Mouse (Mus musculus) gastrocnemius, adult 8-10 months (tissue): Measurements from ENCODE around the gene Slit3. TPM values are rescaled to one million over a fixed set of nuclear protein-coding genes. Genes with fewer than 3 reads are reported as not detected.

Source experiments
- DNase-seq, 2 experiments: peaks; one replicate each; pipeline ENCODE4 v3.0.0; 2022; ENCODE audit warnings: low spot score in 2 of 2
- total RNA-seq, 4 experiments: library from RNA; stranded (reverse); gene quantifications; 2 replicates each; pipeline ENCODE4 v1.2.4; 2022

The Slit3 gene
- total RNA-seq, 4 experiments from 2014 or later: 5.1 to 11.7 (median 6.9) TPM

- DNase-seq: no peak
These were observed 503.7 kb downstream of the Slit3 start for GRCm38 (mm10) chr11:35624515-35625270.

DNA sequence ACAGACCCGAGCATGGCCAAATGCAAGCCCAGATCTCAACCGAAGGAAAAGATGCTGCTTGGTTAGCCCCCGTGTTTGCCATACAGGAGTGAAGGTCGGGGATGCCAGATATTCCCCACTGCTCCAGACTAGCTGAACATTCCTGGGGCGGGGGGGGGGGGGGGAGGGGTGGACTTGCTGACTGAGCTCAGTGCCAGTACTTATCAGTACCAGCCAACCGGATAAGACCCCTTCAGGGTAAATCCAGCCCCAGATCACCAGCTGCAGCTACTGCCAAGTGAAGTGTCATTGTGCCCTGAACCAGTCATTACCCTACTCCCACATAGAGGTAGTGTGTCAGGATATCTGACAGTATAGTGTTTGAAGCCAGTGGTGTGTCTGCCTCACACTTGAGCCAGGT, 504.6 kb downstream of the Slit3 start:
- no peak for DNase-seq

- DNase-seq: peak; percentile 22 to 31
These were observed 505.3 kb downstream of the Slit3 start for GRCm38 (mm10) chr11:35626161-35626885.

GRCm38 (mm10) chr11:35627815-35628214, 506.8 kb downstream of the Slit3 start:
- no peak for DNase-seq

DNA sequence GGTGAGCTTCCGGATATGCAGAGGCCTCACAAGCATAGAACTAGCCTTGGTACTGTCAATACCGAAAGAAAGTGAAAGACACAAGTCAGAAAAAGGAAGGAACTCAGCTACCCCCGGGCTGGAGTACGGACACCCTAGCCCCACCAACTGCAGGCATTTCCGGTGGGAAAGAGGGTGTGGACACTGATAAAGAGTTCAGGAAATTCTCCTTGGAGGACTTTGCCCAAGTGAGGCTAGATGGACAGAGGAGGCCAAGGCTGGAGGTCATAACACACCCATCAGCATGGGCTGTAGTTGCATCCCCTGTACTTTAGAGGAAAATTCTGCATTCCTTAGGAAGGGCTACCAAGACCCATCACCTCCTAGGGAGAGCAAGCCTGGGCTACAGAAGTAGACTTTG, 511.2 kb downstream of the Slit3 start:
- no peak for DNase-seq

DNA sequence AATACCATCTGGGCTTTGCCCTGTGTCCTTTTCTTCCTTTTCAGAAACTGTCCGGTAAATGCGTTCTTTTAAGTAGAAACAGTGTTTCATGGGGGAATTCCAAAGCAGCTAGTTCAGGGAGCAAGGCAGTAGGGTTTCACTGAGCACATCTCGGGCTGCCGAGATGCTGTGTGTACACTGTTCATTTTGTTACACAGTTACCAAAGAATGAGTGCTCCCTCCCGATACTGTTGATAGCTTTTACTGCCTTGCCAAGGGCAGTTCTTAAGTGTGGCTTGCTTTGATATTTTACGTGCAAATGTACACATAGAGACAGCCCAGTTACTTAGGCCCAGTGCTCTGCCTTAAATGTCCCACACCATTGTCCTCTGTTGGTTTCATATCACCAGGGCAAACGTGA, 516.1 kb downstream of the Slit3 start:
- DNase-seq: no peak

GRCm38 (mm10) chr11:35638862-35639384, 517.9 kb downstream of the Slit3 start:
- no peak for DNase-seq

GRCm38 (mm10) chr11:35639428-35639827, 518.4 kb downstream of the Slit3 start:
- no peak for DNase-seq

GRCm38 (mm10) chr11:35651286-35651685, 530.3 kb downstream of the Slit3 start:
- no peak for DNase-seq

GRCm38 (mm10) chr11:35655836-35656235, 534.8 kb downstream of the Slit3 start:
- no peak for DNase-seq

- no peak for DNase-seq
These were observed 536.6 kb downstream of the Slit3 start for GRCm38 (mm10) chr11:35657582-35657981.

DNA sequence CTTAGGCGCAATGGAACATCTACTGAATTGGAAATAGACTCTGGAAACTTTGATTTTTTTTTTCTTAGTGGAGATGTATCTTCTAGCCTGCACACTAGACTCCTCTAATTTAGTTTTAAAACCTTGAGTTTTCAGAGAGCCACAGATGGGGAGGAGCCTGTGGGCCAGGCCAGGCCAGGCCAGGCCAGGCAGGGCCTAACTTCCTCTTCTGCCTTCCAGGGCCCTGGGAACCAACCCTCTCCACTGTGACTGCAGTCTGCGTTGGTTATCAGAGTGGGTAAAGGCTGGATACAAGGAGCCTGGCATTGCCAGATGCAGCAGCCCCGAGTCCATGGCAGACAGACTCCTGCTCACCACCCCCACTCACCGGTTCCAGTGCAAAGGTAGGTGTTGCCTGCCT, 539.9 kb downstream of the Slit3 start:
- DNase-seq: no peak

GRCm38 (mm10) chr11:35662945-35663344, 541.9 kb downstream of the Slit3 start:
- DNase-seq: no peak

DNA sequence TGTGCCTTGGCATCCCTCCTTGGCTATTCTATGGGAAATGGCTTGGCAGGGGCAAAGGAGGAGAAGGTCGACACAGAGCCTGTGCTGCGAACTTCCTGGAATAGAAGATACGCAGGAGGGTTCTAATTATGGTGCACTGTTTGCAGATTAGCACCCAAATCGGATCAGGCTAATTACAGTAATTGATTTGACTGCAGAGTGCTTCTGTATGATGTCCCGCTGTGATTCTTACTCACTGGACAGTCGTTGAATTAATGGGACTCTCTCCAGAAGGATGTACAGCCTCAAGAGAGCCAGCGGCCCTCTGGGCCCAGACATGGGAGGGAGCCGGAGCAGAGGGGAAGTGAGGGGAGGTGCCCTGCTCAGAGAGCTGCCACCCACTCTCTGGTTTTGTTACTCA, 542.6 kb downstream of the Slit3 start:
- no peak for DNase-seq

DNA sequence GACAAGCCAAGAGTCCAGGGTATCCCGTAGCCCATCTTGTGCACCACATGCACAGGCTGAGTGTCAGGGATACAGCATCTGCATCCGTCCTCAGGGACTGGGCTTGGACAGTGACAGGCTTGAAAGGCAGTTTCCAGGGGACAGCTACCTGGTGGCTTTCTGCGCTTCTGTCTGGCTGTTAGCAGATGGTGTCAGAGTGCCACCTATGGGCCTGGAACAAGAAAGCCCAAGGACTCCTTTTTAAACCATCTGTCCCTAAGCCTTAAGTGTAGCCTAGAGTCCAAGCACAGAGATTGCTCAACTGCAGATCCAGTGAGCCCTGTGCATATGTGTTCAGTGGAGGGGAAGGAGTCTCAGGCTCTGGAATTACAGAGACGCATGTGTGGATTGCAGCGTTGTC, 544.0 kb downstream of the Slit3 start:
- DNase-seq: no peak

- no peak for DNase-seq
These were observed 546.4 kb downstream of the Slit3 start for GRCm38 (mm10) chr11:35667428-35667827.

- DNase-seq: no peak
These were observed 547.1 kb downstream of the Slit3 start for GRCm38 (mm10) chr11:35668138-35668537.

DNA sequence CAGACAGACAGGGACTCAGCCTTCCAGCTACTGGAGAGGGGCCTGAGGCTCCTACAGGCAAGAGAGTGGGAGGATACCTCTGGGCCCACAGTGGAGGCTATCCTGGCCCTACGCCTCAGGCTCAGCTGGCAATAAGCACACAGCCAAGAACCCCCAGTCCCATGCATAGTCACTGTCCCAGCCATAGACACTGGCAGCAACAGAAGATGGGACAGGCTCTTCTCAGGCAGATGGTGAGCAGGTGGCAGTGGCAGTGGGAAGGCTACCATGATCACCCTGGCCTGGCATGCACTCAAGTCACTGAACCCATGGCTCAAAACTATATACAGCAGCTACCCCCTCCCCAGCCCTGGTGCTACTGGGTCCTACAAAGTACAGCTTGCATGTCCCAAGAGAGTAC, 547.7 kb downstream of the Slit3 start:
- no peak for DNase-seq

- no peak for DNase-seq
These were observed 548.5 kb downstream of the Slit3 start for GRCm38 (mm10) chr11:35669536-35669935.

DNA sequence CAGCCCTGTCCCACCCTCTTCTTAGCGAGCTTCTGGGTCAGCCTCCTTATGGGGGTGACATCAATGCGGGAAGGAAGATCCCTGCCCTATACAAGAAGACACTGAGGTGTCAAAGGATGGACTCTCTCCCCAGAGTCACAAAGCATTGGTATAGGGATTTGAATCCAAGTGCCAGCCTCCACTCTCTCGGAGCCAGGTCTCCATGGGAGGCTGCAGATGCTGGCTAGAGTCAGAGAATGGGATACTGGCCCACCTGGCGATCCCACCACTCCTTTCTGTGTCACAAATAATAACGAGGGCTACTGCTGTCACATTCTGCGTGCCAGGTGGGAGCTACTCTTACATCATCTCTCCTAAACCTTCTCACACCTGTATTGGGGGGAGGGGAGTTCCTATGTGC, 549.2 kb downstream of the Slit3 start:
- no peak for DNase-seq

DNA sequence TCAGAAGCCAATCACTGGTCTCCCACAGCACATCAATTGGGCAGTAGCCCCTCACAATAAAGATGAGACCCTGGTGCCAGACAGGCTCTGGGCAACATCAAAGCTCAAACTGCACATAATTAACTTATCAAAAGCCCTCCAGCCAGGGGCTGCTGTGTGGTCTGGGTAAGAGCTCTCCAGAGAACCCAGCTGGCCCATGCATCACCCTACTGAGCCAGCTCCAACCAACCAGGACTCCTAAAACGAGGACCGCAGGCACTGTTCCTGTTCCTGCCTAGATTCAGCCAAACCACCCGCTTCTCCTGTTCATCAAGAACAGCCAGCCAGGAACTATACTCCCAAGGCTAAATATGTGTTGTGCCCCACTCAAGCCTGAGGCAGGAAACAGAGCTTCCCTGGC, 549.7 kb downstream of the Slit3 start:
- DNase-seq: no peak

DNA sequence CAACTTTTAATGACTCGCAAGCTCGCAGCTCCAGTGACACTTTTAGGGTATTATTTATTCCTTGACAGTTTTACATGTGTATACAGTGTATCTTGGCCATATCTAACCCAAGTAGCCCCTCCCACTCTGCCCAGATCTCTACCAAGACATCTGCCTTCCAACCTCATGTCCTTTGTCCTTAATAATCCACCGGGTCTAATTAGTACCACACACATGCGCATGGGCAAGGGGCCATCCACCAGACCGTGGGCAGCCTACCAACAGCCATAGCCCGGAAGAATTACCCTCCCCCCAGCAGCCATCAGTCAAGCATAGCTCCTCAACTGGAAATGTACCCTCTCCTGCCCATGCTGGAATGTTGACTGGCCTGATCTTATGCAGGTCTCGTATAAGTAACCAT, 552.0 kb downstream of the Slit3 start:
- no peak for DNase-seq

GRCm38 (mm10) chr11:35674242-35674641, 553.2 kb downstream of the Slit3 start:
- no peak for DNase-seq
